Mouse (Mus musculus) lung, adult 10 weeks (tissue): Measurements from ENCODE around the gene Adrm1. TPM values are rescaled to one million over a fixed set of nuclear protein-coding genes. Genes with fewer than 3 reads are reported as not detected.

ENCODE experiments used
- polyA plus RNA-seq: library from polyadenylated mRNA; stranded (reverse); fragments of 350-450 nt; fragmentation: Illumina TruSeq; extraction: RNeasy Lipid Tissue Mini Kit (QIAGEN cat#74804); gene quantifications from one replicate; pipeline ENCODE4 v1.2.3, GENCODE M21; 2014; ENCODE audit warnings: low read depth, low replicate concordance; ENCODE audit not compliant: insufficient read depth

Gene Adrm1
- 64.0 TPM for polyA plus RNA-seq

GRCm38 (mm10) chr2:180170806-180171521 lies at the start of gene Adrm1:
Adrm1 (plus strand) TSS chr2:180171485.

Other genes with a start within 250 kb of the Adrm1 start
- gene Taf4, start 194.8 kb upstream of the Adrm1 start, polyA plus RNA-seq = 8.2 TPM
- gene Lsm14b, start 146.5 kb upstream of the Adrm1 start, polyA plus RNA-seq = 27.4 TPM
- 214 TPM for gene Psma7, start 129.1 kb upstream of the Adrm1 start, polyA plus RNA-seq
- 1.5 TPM for gene Ss18l1, start 129.0 kb upstream of the Adrm1 start, polyA plus RNA-seq
- gene Mtg2, start 100.9 kb upstream of the Adrm1 start, polyA plus RNA-seq = 15.8 TPM
- not detected for gene Hrh3, start 67.0 kb upstream of the Adrm1 start, polyA plus RNA-seq
- 22.9 TPM for gene Osbpl2, start 52.2 kb upstream of the Adrm1 start, polyA plus RNA-seq
- gene Lama5, start 54.4 kb downstream of the Adrm1 start, polyA plus RNA-seq = 51.5 TPM
- 2,570 TPM for gene Rps21, start 85.9 kb downstream of the Adrm1 start, polyA plus RNA-seq
- 10.9 TPM for gene Cables2, start 102.0 kb downstream of the Adrm1 start, polyA plus RNA-seq
- 0.29 TPM for gene Rbbp8nl, start 118.4 kb downstream of the Adrm1 start, polyA plus RNA-seq
- 3.8 TPM for gene Gata5, start 163.2 kb downstream of the Adrm1 start, polyA plus RNA-seq